ENCODE assay signal across 9 mouse cellular contexts in the genomic region with DNA sequence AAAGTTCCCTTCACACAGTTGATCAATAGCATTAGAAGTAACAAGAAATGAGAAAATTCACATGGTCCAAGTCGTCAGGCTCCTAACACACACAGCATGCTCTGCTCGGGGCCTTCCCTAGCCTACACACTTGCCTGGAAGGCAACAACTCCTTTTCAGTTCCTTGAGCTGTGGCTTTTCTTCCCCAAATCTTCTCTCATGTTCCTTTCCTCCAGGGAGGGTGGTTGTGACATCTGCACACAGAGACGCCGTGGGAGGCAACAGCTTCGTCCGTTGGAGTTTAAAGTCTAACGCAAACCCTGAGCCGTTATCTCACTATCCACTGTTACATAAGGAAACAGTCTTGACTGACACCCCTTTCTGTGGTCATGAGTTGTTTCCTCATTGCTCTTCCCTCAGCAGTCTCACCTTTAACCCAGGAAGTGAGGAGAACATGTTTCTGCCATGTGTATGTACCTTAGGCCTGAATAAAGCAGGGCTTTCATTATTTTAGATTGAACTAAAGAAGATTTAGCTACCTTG.
A peak's percentile ranks its signal among the peaks of the same experiment; 100 is the strongest.
DNase-seq lines count a peak whose midpoint lies in the region; ATAC-seq and TF ChIP-seq lines count a peak whose summit lies in the region.
"Had no signal": no experiment of that assay in that cellular context is flagged by ENCODE, and none has a peak within 500 bp of the region (broad histone marks: within the 10 kb centered on the region; RNA-seq: fewer than 3 reads in every experiment).

No protein-coding gene starts in this region.

- no peaks in the 10 kb centered on the region for H3K9me3 ChIP-seq in intestine, embryonic 15.5 days
- H3K9me3 ChIP-seq in hindbrain, embryonic 13.5 days: no peaks in the 10 kb centered on the region

- DNase-seq in right cerebral cortex, adult 2 months (ENCODE audit: low spot score in 2 of 2): peak; percentile 43 to 52
- no peak for DNase-seq in right cerebral cortex, postnatal 10 days (ENCODE audit: low spot score in 2 of 2)
- no peak for DNase-seq in urinary bladder, postnatal 25 days (ENCODE audit: low spot score)
- no peak for DNase-seq in embryo, embryonic 10.5 days (ENCODE audit: low spot score)
- DNase-seq in cerebellum, adult 9-11 months: no peak
- DNase-seq: lung, embryonic 14.5 days had no signal

- peak; percentile 81 for ATAC-seq in intestine, embryonic 15.5 days
- no peak for ATAC-seq in hindbrain, embryonic 13.5 days (ENCODE audit: low FRiP score)

- no peaks in the 10 kb centered on the region for H3K79me2 ChIP-seq in myocyte (ENCODE audit: control insufficient read depth, insufficient read depth)

- H3K4me1 ChIP-seq in intestine, embryonic 15.5 days (replicated peaks): no peaks in the 10 kb centered on the region; the same call in 1 of the 2 replicates
- H3K4me1 ChIP-seq in hindbrain, embryonic 13.5 days (replicated peaks): no peaks in the 10 kb centered on the region

- TF ChIP-seq POLR2A in myocyte (IDR thresholded peaks at IDR 0.05; ENCODE audit: insufficient read length, low read depth): no peak

- 56% methylated on average over 8 of the region's 8 CpGs for WGBS in intestine, embryonic 15.5 days
- WGBS in hindbrain, embryonic 13.5 days: 94% methylated on average over 8 of the region's 8 CpGs

- no peak overlapping the region for H3K9ac ChIP-seq in intestine, embryonic 15.5 days
- no peak overlapping the region for H3K9ac ChIP-seq in hindbrain, embryonic 13.5 days
- H3K9ac ChIP-seq: lung, embryonic 14.5 days had no signal

- no peak overlapping the region for H3ac ChIP-seq in myocyte (ENCODE audit: control insufficient read depth, insufficient read length)

- no peak overlapping the region for H3K27ac ChIP-seq in intestine, embryonic 15.5 days
- H3K27ac ChIP-seq in hindbrain, embryonic 13.5 days: no peak overlapping the region

- no peak overlapping the region for H3K4me2 ChIP-seq in intestine, embryonic 15.5 days (replicated peaks)
- peak overlapping the region; percentile 12 for H3K4me2 ChIP-seq in myocyte (ENCODE audit: low read depth)
- no peak overlapping the region for H3K4me2 ChIP-seq in hindbrain, embryonic 13.5 days
- H3K4me2 ChIP-seq: lung, embryonic 14.5 days had no signal

- no peak overlapping the region for H3K4me3 ChIP-seq in intestine, embryonic 15.5 days (replicated peaks)
- no peak overlapping the region for H3K4me3 ChIP-seq in myocyte
- H3K4me3 ChIP-seq in hindbrain, embryonic 13.5 days: no peak overlapping the region

- no peaks in the 10 kb centered on the region for H3K36me3 ChIP-seq in intestine, embryonic 15.5 days
- no peaks in the 10 kb centered on the region for H3K36me3 ChIP-seq in myocyte (ENCODE audit: control insufficient read depth, insufficient read depth)
- no peaks in the 10 kb centered on the region for H3K36me3 ChIP-seq in hindbrain, embryonic 13.5 days

- H3K27me3 ChIP-seq in intestine, embryonic 15.5 days (replicated peaks): no peaks in the 10 kb centered on the region
- no peaks in the 10 kb centered on the region for H3K27me3 ChIP-seq in myocyte (ENCODE audit: control insufficient read depth, insufficient read depth, insufficient read length)
- H3K27me3 ChIP-seq in hindbrain, embryonic 13.5 days: no peaks in the 10 kb centered on the region

TF ChIP-seq in myocyte, 11 proteins besides CTCF, POLR2A, EP300 and RAD21:
- no peak for TF ChIP-seq E2F4 (IDR thresholded peaks at IDR 0.05; ENCODE audit: insufficient read depth)
- TF ChIP-seq MYOG (IDR thresholded peaks at IDR 0.05; ENCODE audit: control insufficient read depth in 1 of 3, insufficient read depth in 1 of 3, insufficient read length in 2 of 3, low read depth in 2 of 3): no peak
- no peak for TF ChIP-seq MYOD1 (IDR thresholded peaks at IDR 0.05; ENCODE audit: control insufficient read depth in 1 of 3, insufficient read length in 2 of 3, low read depth in 2 of 3)
- no peak for TF ChIP-seq TCF3 (IDR thresholded peaks at IDR 0.05; ENCODE audit: insufficient read length, low read depth)
- no peak for TF ChIP-seq REST (IDR thresholded peaks at IDR 0.05; ENCODE audit: insufficient read depth, insufficient read length)

Comparison
In these comparisons a context has a peak if more than half of its experiments do, and no peak if none do; other contexts are left out.
1. DNase-seq: peak in right cerebral cortex, adult 2 months (2 of 2); none in right cerebral cortex, postnatal 10 days (0 of 2), urinary bladder, postnatal 25 days (single experiment), embryo, embryonic 10.5 days (single experiment) and cerebellum, adult 9-11 months (single experiment).